ENCODE assay signal across 8 mouse cellular contexts in genomic region chr17:33780431-33780830, GRCm38 (mm10). TPM values are rescaled to one million over a fixed set of nuclear protein-coding genes. Genes with fewer than 3 reads are reported as not detected.
DNase-seq lines count a peak whose midpoint lies in the region; ATAC-seq and TF ChIP-seq lines count a peak whose summit lies in the region.

No protein-coding gene starts in this region.

- WGBS in heart, embryonic 13.5 days, result 65% methylated on average over 5 of the region's 5 CpGs
- 80% methylated on average over 5 of the region's 5 CpGs for WGBS in kidney, postnatal 0 days

- DNase-seq in cerebellum, postnatal 10 days, result peak; percentile 16 to 44
- DNase-seq in cerebellum, adult 9-11 months, result no peak
- peak; percentile 43 for DNase-seq in adrenal gland, postnatal 25 days
- DNase-seq in kidney, postnatal 0 days (ENCODE audit: low spot score), result no peak
- no peak for DNase-seq in thymus, postnatal 10 days (ENCODE audit: low spot score in 2 of 2)

- H3K36me3 ChIP-seq in heart, embryonic 13.5 days, result peaks cover 27% of the 10 kb centered on the region
- H3K36me3 ChIP-seq in kidney, postnatal 0 days (ENCODE audit: insufficient read depth, low read length), result peaks cover 3% of the 10 kb centered on the region; the same call in 1 of the 2 replicates

- no peaks in the 10 kb centered on the region for H3K9me3 ChIP-seq in heart, embryonic 13.5 days
- H3K9me3 ChIP-seq in kidney, postnatal 0 days (replicated peaks; ENCODE audit: low read length), result no peaks in the 10 kb centered on the region

- no peak for TF ChIP-seq CTCF in kidney, postnatal 0 days (IDR thresholded peaks at IDR 0.05; ENCODE audit: low read depth)

- H3K4me3 ChIP-seq in heart, embryonic 13.5 days, result peak overlapping the region; percentile 54
- peak overlapping the region; percentile 39 for H3K4me3 ChIP-seq in kidney, postnatal 0 days (replicated peaks; ENCODE audit: low read depth, low read length)

- H3K4me2 ChIP-seq in heart, embryonic 13.5 days, result peak overlapping the region; percentile 79
- H3K4me2 ChIP-seq in kidney, postnatal 0 days (ENCODE audit: low read length), result peak overlapping the region; percentile 81

- peaks cover 73% of the 10 kb centered on the region for H3K4me1 ChIP-seq in heart, embryonic 13.5 days
- H3K4me1 ChIP-seq in kidney, postnatal 0 days (replicated peaks; ENCODE audit: insufficient read depth, low read length), result peaks cover 42% of the 10 kb centered on the region

- H3K9ac ChIP-seq in heart, embryonic 13.5 days, result peak overlapping the region; percentile 79; the same call in 1 of the 2 replicates
- peak overlapping the region; percentile 65 for H3K9ac ChIP-seq in kidney, postnatal 0 days (ENCODE audit: low read depth, low read length)

- H3K27ac ChIP-seq in heart, embryonic 13.5 days (replicated peaks), result peak overlapping the region; percentile 90
- H3K27ac ChIP-seq in kidney, postnatal 0 days, result peak overlapping the region; percentile 82; the same call in 1 of the 2 replicates

- peaks cover 14% of the 10 kb centered on the region for H3K27me3 ChIP-seq in heart, embryonic 13.5 days (replicated peaks)
- no peaks in the 10 kb centered on the region for H3K27me3 ChIP-seq in kidney, postnatal 0 days (ENCODE audit: insufficient read depth, low read length)

- ATAC-seq in heart, embryonic 13.5 days (ENCODE audit: extremely low read depth, insufficient number of reproducible peaks, low FRiP score, low TSS enrichment), result no peak
- ATAC-seq in kidney, postnatal 0 days (replicated peaks; ENCODE audit: low FRiP score, low read depth), result no peak
- ATAC-seq in megakaryocyte progenitor cell, adult 5-6 weeks (replicated peaks; ENCODE audit: poor library complexity), result peak; percentile 55
- no peak for ATAC-seq in erythroid progenitor cell, adult 5-6 weeks (replicated peaks; ENCODE audit: low FRiP score, poor library complexity, severe bottlenecking)

RNA-seq across cellular contexts. Expression of gene Angptl4, which starts 1.2 kb away (rescaled TPM):
- total RNA-seq in adrenal gland, postnatal 25 days (2021), result 50.0 and 57.7 TPM in 2 replicates
- polyA plus RNA-seq in heart, embryonic 13.5 days (2015; fragmentation: Nextera tagmentation; extraction: Ambion mirVana), result 17.0 and 17.8 TPM in 2 replicates
- 51.4 and 58.9 TPM in 2 replicates for polyA plus RNA-seq in kidney, postnatal 0 days (2015; fragmentation: Nextera tagmentation; extraction: Ambion mirVana)
- total RNA-seq in megakaryocyte progenitor cell, adult 5-6 weeks (2015), result 7.3 and 9.2 TPM in 2 replicates
- 8.4 and 9.7 TPM in 2 replicates for total RNA-seq in megakaryocyte progenitor cell, adult 5-6 weeks (2017)
- 0.36 and 0.84 TPM in 2 replicates for total RNA-seq in erythroid progenitor cell, adult 5-6 weeks (2015; ENCODE audit: low replicate concordance)
- total RNA-seq in erythroid progenitor cell, adult 5-6 weeks (2017; ENCODE audit: low replicate concordance), result 0.77 TPM in 1 of 2 replicates, not detected in the other

RNA-seq across cellular contexts. Expression of gene Rab11b, which starts 20.1 kb away (rescaled TPM):
- total RNA-seq in adrenal gland, postnatal 25 days (2021), result 236 and 280 TPM in 2 replicates
- 318 and 325 TPM in 2 replicates for polyA plus RNA-seq in heart, embryonic 13.5 days (2015; fragmentation: Nextera tagmentation; extraction: Ambion mirVana)
- 207 and 216 TPM in 2 replicates for polyA plus RNA-seq in kidney, postnatal 0 days (2015; fragmentation: Nextera tagmentation; extraction: Ambion mirVana)
- 75.7 and 89.0 TPM in 2 replicates for total RNA-seq in megakaryocyte progenitor cell, adult 5-6 weeks (2015)
- total RNA-seq in megakaryocyte progenitor cell, adult 5-6 weeks (2017), result 24.4 and 30.6 TPM in 2 replicates
- total RNA-seq in erythroid progenitor cell, adult 5-6 weeks (2015; ENCODE audit: low replicate concordance), result 59.1 and 87.6 TPM in 2 replicates
- total RNA-seq in erythroid progenitor cell, adult 5-6 weeks (2017; ENCODE audit: low replicate concordance), result 42.6 and 46.8 TPM in 2 replicates

RNA-seq across cellular contexts. Expression of gene Kank3, which starts 29.9 kb away (rescaled TPM):
- total RNA-seq in adrenal gland, postnatal 25 days (2021), result 82.9 and 109 TPM in 2 replicates
- polyA plus RNA-seq in heart, embryonic 13.5 days (2015; fragmentation: Nextera tagmentation; extraction: Ambion mirVana), result 40.0 and 47.0 TPM in 2 replicates
- 57.5 and 70.4 TPM in 2 replicates for polyA plus RNA-seq in kidney, postnatal 0 days (2015; fragmentation: Nextera tagmentation; extraction: Ambion mirVana)
- total RNA-seq in megakaryocyte progenitor cell, adult 5-6 weeks (2015), result 9.6 and 12.7 TPM in 2 replicates
- 5.7 and 9.7 TPM in 2 replicates for total RNA-seq in megakaryocyte progenitor cell, adult 5-6 weeks (2017)
- total RNA-seq in erythroid progenitor cell, adult 5-6 weeks (2015; ENCODE audit: low replicate concordance), result 5.0 TPM in 1 of 2 replicates, not detected in the other
- total RNA-seq in erythroid progenitor cell, adult 5-6 weeks (2017; ENCODE audit: low replicate concordance), result 2.7 TPM in 1 of 2 replicates, not detected in the other

RNA-seq across cellular contexts. Expression of gene Rps28, which starts 43.9 kb away (rescaled TPM):
- 1,302 and 1,448 TPM in 2 replicates for total RNA-seq in adrenal gland, postnatal 25 days (2021)
- 570 and 648 TPM in 2 replicates for polyA plus RNA-seq in heart, embryonic 13.5 days (2015; fragmentation: Nextera tagmentation; extraction: Ambion mirVana)
- 1,262 and 1,465 TPM in 2 replicates for polyA plus RNA-seq in kidney, postnatal 0 days (2015; fragmentation: Nextera tagmentation; extraction: Ambion mirVana)
- 1,132 and 1,209 TPM in 2 replicates for total RNA-seq in megakaryocyte progenitor cell, adult 5-6 weeks (2015)
- total RNA-seq in megakaryocyte progenitor cell, adult 5-6 weeks (2017), result 2,303 and 3,173 TPM in 2 replicates
- total RNA-seq in erythroid progenitor cell, adult 5-6 weeks (2015; ENCODE audit: low replicate concordance), result 383 and 392 TPM in 2 replicates
- 429 and 508 TPM in 2 replicates for total RNA-seq in erythroid progenitor cell, adult 5-6 weeks (2017; ENCODE audit: low replicate concordance)

RNA-seq across cellular contexts. Expression of gene Ndufa7, which starts 43.9 kb away (rescaled TPM):
- 475 and 496 TPM in 2 replicates for total RNA-seq in adrenal gland, postnatal 25 days (2021)
- polyA plus RNA-seq in heart, embryonic 13.5 days (2015; fragmentation: Nextera tagmentation; extraction: Ambion mirVana), result 527 and 576 TPM in 2 replicates
- polyA plus RNA-seq in kidney, postnatal 0 days (2015; fragmentation: Nextera tagmentation; extraction: Ambion mirVana), result 574 and 620 TPM in 2 replicates
- total RNA-seq in megakaryocyte progenitor cell, adult 5-6 weeks (2015), result 161 and 174 TPM in 2 replicates
- 122 and 151 TPM in 2 replicates for total RNA-seq in megakaryocyte progenitor cell, adult 5-6 weeks (2017)
- 95.5 and 109 TPM in 2 replicates for total RNA-seq in erythroid progenitor cell, adult 5-6 weeks (2015; ENCODE audit: low replicate concordance)
- 42.4 and 46.1 TPM in 2 replicates for total RNA-seq in erythroid progenitor cell, adult 5-6 weeks (2017; ENCODE audit: low replicate concordance)

Comparison
In these comparisons a context has a peak if more than half of its experiments do, and no peak if none do; other contexts are left out.
1. DNase-seq: peak in cerebellum, postnatal 10 days (2 of 2) and adrenal gland, postnatal 25 days (single experiment); none in cerebellum, adult 9-11 months (single experiment), kidney, postnatal 0 days (single experiment) and thymus, postnatal 10 days (0 of 2).
2. RNA of gene Angptl4, which starts 1.2 kb away (total RNA-seq): 50.0 to 57.7 TPM in adrenal gland, postnatal 25 days and 7.3 to 9.7 TPM in megakaryocyte progenitor cell, adult 5-6 weeks; 0.36 to 0.84 TPM in erythroid progenitor cell, adult 5-6 weeks; every median in the first group is over 4 times any median in the second.